Mouse (Mus musculus) bone marrow macrophage, adult 2 months (primary cell): ENCODE results near the gene Capzb.

ENCODE experiments used
- CTCF ChIP-seq: IDR thresholded peaks from 2 replicates; pipeline ENCODE4 v1.5.1; 2012; ENCODE audit warnings: low read depth, mild to moderate bottlenecking, low read length, moderate library complexity
- POLR2A ChIP-seq: IDR thresholded peaks from 2 replicates; pipeline ENCODE4 v1.6.1; 2012; ENCODE audit warnings: mild to moderate bottlenecking, low read depth, low read length, borderline replicate concordance

- TF ChIP-seq POLR2A (no peak), CTCF (no peak)
Observed at GRCm38 (mm10) chr4:139221837-139222236, 29.1 kb downstream of the Capzb start.
